Mouse (Mus musculus) small intestine, adult 2 months (tissue): ENCODE data around the gene Bckdhb. TPM values are rescaled to one million over a fixed set of nuclear protein-coding genes. Genes with fewer than 3 reads are reported as not detected.
A peak's percentile ranks its signal among the peaks of the same experiment; 100 is the strongest.

Experiments used
- H3K27ac ChIP-seq: fragments of 200-500 bp; 2 replicates; pipeline ENCODE4 v1.5.1; 2012; ENCODE audit warnings: low read depth, low read length, control low read depth, inconsistent platforms; ENCODE audit not compliant: insufficient read depth
- H3K27me3 ChIP-seq: fragments of 200-500 bp; 2 replicates; pipeline ENCODE4 v1.6.1; 2012; ENCODE audit warnings: mild to moderate bottlenecking, moderate library complexity, low read length, inconsistent platforms; ENCODE audit not compliant: control insufficient read depth, insufficient read depth
- H3K36me3 ChIP-seq: fragments of 200-500 bp; 2 replicates; pipeline ENCODE4 v1.6.1; 2012; ENCODE audit warnings: mild to moderate bottlenecking, low read length, control low read depth, inconsistent platforms; ENCODE audit not compliant: control insufficient read depth, insufficient read depth
- H3K4me1 ChIP-seq: fragments of 200-500 bp; 2 replicates; pipeline ENCODE4 v1.6.1; 2012; ENCODE audit warnings: low read length, inconsistent platforms, mixed read lengths; ENCODE audit not compliant: control insufficient read depth, insufficient read depth, insufficient read length
- H3K4me3 ChIP-seq: fragments of 200-500 bp; 2 replicates; pipeline ENCODE4 v1.5.1; 2012; ENCODE audit warnings: low read depth, mild to moderate bottlenecking, control low read depth, inconsistent platforms, low read length, moderate library complexity
- CTCF ChIP-seq: fragments of 200-500 bp; IDR thresholded peaks from 2 replicates; pipeline ENCODE4 v1.5.1; 2012; ENCODE audit warnings: low read depth, mild to moderate bottlenecking, control low read depth, inconsistent platforms, low read length, moderate library complexity, mixed read lengths; ENCODE audit not compliant: insufficient replicate concordance, insufficient read length; ENCODE audit errors: extremely low read depth
- POLR2A ChIP-seq: fragments of 200-500 bp; IDR thresholded peaks from 2 replicates; pipeline ENCODE4 v1.6.1; 2012; ENCODE audit warnings: low read depth, mild to moderate bottlenecking, control low read depth, inconsistent platforms, low read length, moderate library complexity
- WGBS: fragments of 180-500 bp; shearing (Covaris S2); methylation state at CpG from one replicate; pipeline ENCODE4 v1.1.7; 2018; 5-methylcytosine and 5-hydroxymethylcytosine counted together
- polyA plus RNA-seq: library from polyadenylated mRNA; depleted of rRNA; stranded (reverse); fragments of >200 nt; gene quantifications from 2 replicates; pipeline ENCODE4 v1.2.3, GENCODE M21; 2012

Bckdhb gene
- polyA plus RNA-seq, 1 experiment, result 2.3 TPM

- no peak for TF ChIP-seq CTCF
- TF ChIP-seq POLR2A, result no peak
- no peak overlapping the region for H3K4me3 ChIP-seq
- H3K27ac ChIP-seq, result no peak overlapping the region
- no peaks in the 10 kb centered on the region for H3K4me1 ChIP-seq
- no peaks in the 10 kb centered on the region for H3K27me3 ChIP-seq
- 78% methylated on average over 9 of the region's 9 CpGs for WGBS
- no peaks in the 10 kb centered on the region for H3K36me3 ChIP-seq
These were observed 165.5 kb downstream of the Bckdhb start for GRCm38 (mm10) chr9:84090316-84091063.

- Histone ChIP-seq H3K36me3 (no peaks in the 10 kb centered on the region), H3K27ac (no peak overlapping the region), H3K4me1 (no peaks in the 10 kb centered on the region), H3K27me3 (no peaks in the 10 kb centered on the region), H3K4me3 (no peak overlapping the region)
- 91% methylated on average over 8 of the region's 8 CpGs for WGBS
- TF ChIP-seq CTCF (no peak), POLR2A (no peak)
These were observed 168.0 kb downstream of the Bckdhb start for GRCm38 (mm10) chr9:84092994-84093393.

GRCm38 (mm10) chr9:84094111-84094510 lies 169.2 kb downstream of the Bckdhb start:
- 80% methylated on average over 6 of the region's 6 CpGs for WGBS
- Histone ChIP-seq H3K27ac (no peak overlapping the region), H3K36me3 (no peaks in the 10 kb centered on the region), H3K4me3 (no peak overlapping the region), H3K4me1 (no peaks in the 10 kb centered on the region), H3K27me3 (no peaks in the 10 kb centered on the region)
- TF ChIP-seq POLR2A (no peak), CTCF (no peak)

GRCm38 (mm10) chr9:84096484-84097015 lies 171.6 kb downstream of the Bckdhb start:
- H3K27me3 ChIP-seq, result no peaks in the 10 kb centered on the region
- H3K4me1 ChIP-seq, result no peaks in the 10 kb centered on the region
- WGBS, result 93% methylated on average over 13 of the region's 13 CpGs
- H3K36me3 ChIP-seq, result no peaks in the 10 kb centered on the region
- no peak for TF ChIP-seq POLR2A
- no peak for TF ChIP-seq CTCF
- no peak overlapping the region for H3K4me3 ChIP-seq
- H3K27ac ChIP-seq, result no peak overlapping the region

- Histone ChIP-seq H3K36me3 (no peaks in the 10 kb centered on the region), H3K27ac (no peak overlapping the region), H3K4me3 (no peak overlapping the region), H3K4me1 (peaks cover 4% of the 10 kb centered on the region; the same call in 1 of the 2 replicates), H3K27me3 (no peaks in the 10 kb centered on the region)
- TF ChIP-seq POLR2A (no peak), CTCF (no peak)
- 92% methylated on average over 7 of the region's 7 CpGs for WGBS
These were observed 178.4 kb downstream of the Bckdhb start for GRCm38 (mm10) chr9:84103344-84103743.

GRCm38 (mm10) chr9:84106438-84106837 lies 181.5 kb downstream of the Bckdhb start:
- no peaks in the 10 kb centered on the region for H3K27me3 ChIP-seq
- H3K36me3 ChIP-seq, result no peaks in the 10 kb centered on the region
- H3K4me3 ChIP-seq, result no peak overlapping the region
- H3K4me1 ChIP-seq, result peaks cover 4% of the 10 kb centered on the region; the same call in 1 of the 2 replicates
- 17% methylated on average over 2 of the region's 2 CpGs for WGBS
- TF ChIP-seq CTCF (no peak), POLR2A (no peak)
- no peak overlapping the region for H3K27ac ChIP-seq

GRCm38 (mm10) chr9:84107045-84107813 lies 182.3 kb downstream of the Bckdhb start:
- TF ChIP-seq POLR2A (no peak), CTCF (no peak)
- WGBS, result 29% methylated on average over 20 of the region's 20 CpGs
- H3K4me3 ChIP-seq, result peak overlapping the region; percentile 55
- H3K27ac ChIP-seq, result peak overlapping the region; percentile 35; the same call in 1 of the 2 replicates
- H3K27me3 ChIP-seq, result no peaks in the 10 kb centered on the region
- H3K4me1 ChIP-seq, result peaks cover 4% of the 10 kb centered on the region; the same call in 1 of the 2 replicates
- no peaks in the 10 kb centered on the region for H3K36me3 ChIP-seq
